Mouse (Mus musculus): ENCODE measurements around the gene Ankrd65. TPM values are rescaled to one million over a fixed set of nuclear protein-coding genes. Genes with fewer than 3 reads are reported as not detected.
A peak's percentile ranks its signal among the peaks of the same experiment; 100 is the strongest.
"Not testable (repeated sequence)": the region's sequence is repeated elsewhere in the genome, so short reads cannot be mapped to it uniquely, and the experiment has no call there.

The Ankrd65 gene
- total RNA-seq, 2 experiments from 2014 or later, result not detected

GRCm38 (mm10) chr4:155774971-155775740 is 15.1 kb upstream of the Ankrd65 start:
- peak; percentile 60 to 61 for DNase-seq

GRCm38 (mm10) chr4:155775855-155776254 is 14.4 kb upstream of the Ankrd65 start:
- peak; percentile 43 to 71 for DNase-seq

GRCm38 (mm10) chr4:155776704-155777335 is 13.4 kb upstream of the Ankrd65 start:
- DNase-seq, result peak in 1 of 2 experiments; percentile 33

- DNase-seq, result peak; percentile 41 to 48
Observed at GRCm38 (mm10) chr4:155777816-155778215, 12.4 kb upstream of the Ankrd65 start.

GRCm38 (mm10) chr4:155779498-155779897 is 10.7 kb upstream of the Ankrd65 start:
- no peak for DNase-seq

GRCm38 (mm10) chr4:155780895-155781294 is 9.3 kb upstream of the Ankrd65 start:
- peak; percentile 40 to 67 for DNase-seq

- DNase-seq, result no peak
Observed at GRCm38 (mm10) chr4:155783486-155784080, 6.7 kb upstream of the Ankrd65 start.

GRCm38 (mm10) chr4:155784081-155784701 is 6.0 kb upstream of the Ankrd65 start:
- DNase-seq, result peak; percentile 74 to 87

- no peak for DNase-seq
Observed at GRCm38 (mm10) chr4:155785246-155785645, 5.0 kb upstream of the Ankrd65 start.

GRCm38 (mm10) chr4:155785819-155786218 is 4.4 kb upstream of the Ankrd65 start, which contains the start of gene Tmem88b:
TSS of gene Tmem88b (minus strand) at chr4:155785874.
- no peak for DNase-seq

- DNase-seq, result no peak
Observed at GRCm38 (mm10) chr4:155788300-155788699, 1.9 kb upstream of the Ankrd65 start.

GRCm38 (mm10) chr4:155788833-155789232 is 1.4 kb upstream of the Ankrd65 start:
- not testable (repeated sequence) for DNase-seq

- DNase-seq, result no peak
Observed at GRCm38 (mm10) chr4:155790650-155791161, 467 bp downstream of the Ankrd65 start.

- DNase-seq, result no peak
Observed at GRCm38 (mm10) chr4:155791240-155791933, 1.1 kb downstream of the Ankrd65 start.

- no peak for DNase-seq
Observed at GRCm38 (mm10) chr4:155793730-155794129, 3.5 kb downstream of the Ankrd65 start.

- DNase-seq, result no peak
Observed at GRCm38 (mm10) chr4:155802075-155802474, 11.8 kb downstream of the Ankrd65 start.

- peak in 1 of 2 experiments; percentile 27 for DNase-seq
Observed at GRCm38 (mm10) chr4:155802741-155803339, 12.6 kb downstream of the Ankrd65 start, which contains the start of gene Mrpl20. TSS of gene Mrpl20 (plus strand) at chr4:155802878.

GRCm38 (mm10) chr4:155803340-155804041 is 13.3 kb downstream of the Ankrd65 start:
- DNase-seq, result peak; percentile 96 to 97

GRCm38 (mm10) chr4:155807841-155808240 is 17.6 kb downstream of the Ankrd65 start:
- no peak for DNase-seq

GRCm38 (mm10) chr4:155811929-155812664 is 21.9 kb downstream of the Ankrd65 start, which contains the start of gene Ccnl2:
TSS of gene Ccnl2 (plus strand) at chr4:155812489.
- peak; percentile 95 to 96 for DNase-seq
